9 mouse cellular contexts compared by ENCODE assay signal in genomic region chr8:10007660-10008028, GRCm38 (mm10). TPM values are rescaled to one million over a fixed set of nuclear protein-coding genes. Genes with fewer than 3 reads are reported as not detected.
DNase-seq lines count a peak whose midpoint lies in the region; ATAC-seq and TF ChIP-seq lines count a peak whose summit lies in the region.
"Had no signal": no experiment of that assay in that cellular context is flagged by ENCODE, and none has a peak within 500 bp of the region (broad histone marks: within the 10 kb centered on the region; RNA-seq: fewer than 3 reads in every experiment).

No protein-coding gene starts in this region.

- H3K4me2 ChIP-seq in liver, embryonic 15.5 days: peak overlapping the region; percentile 54; the same call in 1 of the 2 replicates

- H3K27me3 ChIP-seq in heart, embryonic 10.5 days (ENCODE audit: insufficient read depth, poor library complexity, severe bottlenecking): peaks cover 15% of the 10 kb centered on the region
- H3K27me3 ChIP-seq in testis, adult 2 months (ENCODE audit: control insufficient read depth, insufficient read depth, low read length): no peaks in the 10 kb centered on the region
- peaks cover 10% of the 10 kb centered on the region for H3K27me3 ChIP-seq in liver, embryonic 15.5 days

- peak overlapping the region; percentile 56 for H3K4me3 ChIP-seq in heart, embryonic 10.5 days
- peak overlapping the region; percentile 68 for H3K4me3 ChIP-seq in testis, adult 2 months (ENCODE audit: control insufficient read depth, low read depth, low read length)
- H3K4me3 ChIP-seq in liver, embryonic 15.5 days (replicated peaks): no peak overlapping the region

- H3K9me3 ChIP-seq in heart, embryonic 10.5 days: no peaks in the 10 kb centered on the region
- H3K9me3 ChIP-seq in liver, embryonic 15.5 days (replicated peaks): no peaks in the 10 kb centered on the region

- intact Hi-C loops in heart, postnatal 36 days (cut with DNase I): no loop called here
- intact Hi-C loops in left cerebral cortex, postnatal 4 days (cut with DNase I): no loop called here

- WGBS in heart, embryonic 10.5 days: 38% methylated on average over 6 of the region's 6 CpGs
- WGBS in liver, embryonic 15.5 days (ENCODE audit: insufficient replicate concordance): 37% methylated on average over 6 of the region's 6 CpGs

- TF ChIP-seq CTCF in testis, adult 2 months (IDR thresholded peaks at IDR 0.05; ENCODE audit: control insufficient read depth, insufficient read depth, insufficient replicate concordance, low read depth, low read length): no peak

- TF ChIP-seq POLR2A in testis, adult 2 months (IDR thresholded peaks at IDR 0.05; ENCODE audit: control insufficient read depth, low read depth, low read length): no peak

- no peak for ATAC-seq in liver, embryonic 15.5 days (ENCODE audit: insufficient read depth)
- no peak for ATAC-seq in megakaryocyte-erythroid progenitor cell, adult 5-6 weeks (replicated peaks; ENCODE audit: low FRiP score, low TSS enrichment, poor library complexity, severe bottlenecking)

- no peak overlapping the region for H3K27ac ChIP-seq in heart, embryonic 10.5 days
- no peak overlapping the region for H3K27ac ChIP-seq in testis, adult 2 months (ENCODE audit: control insufficient read depth, insufficient read depth, low read depth, low read length)
- H3K27ac ChIP-seq in liver, embryonic 15.5 days (replicated peaks): no peak overlapping the region

- peaks cover 7% of the 10 kb centered on the region; the same call in 1 of the 2 replicates for H3K4me1 ChIP-seq in heart, embryonic 10.5 days
- H3K4me1 ChIP-seq in testis, adult 2 months (ENCODE audit: control insufficient read depth, insufficient read depth, low read length): peaks cover 10% of the 10 kb centered on the region
- no peaks in the 10 kb centered on the region for H3K4me1 ChIP-seq in liver, embryonic 15.5 days (replicated peaks)

- H3K9ac ChIP-seq in liver, embryonic 15.5 days: no peak overlapping the region

- no peaks in the 10 kb centered on the region for H3K36me3 ChIP-seq in heart, embryonic 10.5 days
- H3K36me3 ChIP-seq in testis, adult 2 months (ENCODE audit: control insufficient read depth, insufficient read depth, low read length): no peaks in the 10 kb centered on the region
- H3K36me3 ChIP-seq in liver, embryonic 15.5 days (replicated peaks): no peaks in the 10 kb centered on the region

- no peak for DNase-seq in heart, embryonic 10.5 days (ENCODE audit: low spot score)
- DNase-seq in heart, postnatal 36 days: no peak
- no peak for DNase-seq in testis, postnatal 14 days (ENCODE audit: low spot score)
- no peak for DNase-seq in frontal cortex, postnatal 14 days (ENCODE audit: low spot score in 2 of 2)
- DNase-seq in left cerebral cortex, postnatal 4 days: no peak
- DNase-seq: B cell, adult 2 months had no signal

RNA-seq across cellular contexts. Expression of gene Tnfsf13b, which starts 1.4 kb away (rescaled TPM):
- polyA plus RNA-seq in heart, embryonic 10.5 days (2016; fragmentation: Nextera tagmentation; extraction: Ambion mirVana): 0.10 TPM in 1 of 2 replicates, not detected in the other
- total RNA-seq in heart, postnatal 36 days (2021): 1 to 10 TPM; 5.1 to 5.3 TPM
- 0.48 and 0.81 TPM in 2 replicates for polyA plus RNA-seq in testis, adult 2 months (2012; rRNA removed)
- polyA plus RNA-seq in liver, embryonic 15.5 days (2015; fragmentation: Nextera tagmentation; extraction: Ambion mirVana): 0.41 and 0.51 TPM in 2 replicates
- total RNA-seq in megakaryocyte-erythroid progenitor cell, adult 5-6 weeks (2014; fragmentation: Nextera tagmentation): 0.20 TPM in 1 of 2 replicates, not detected in the other
- 0.15 TPM in 1 of 2 replicates, not detected in the other for total RNA-seq in megakaryocyte-erythroid progenitor cell, adult 5-6 weeks (2017)
- total RNA-seq in left cerebral cortex, postnatal 4 days (2021): 1 to 10 TPM; 1.8 to 1.9 TPM

RNA-seq across cellular contexts. Expression of gene Abhd13, which starts 30.1 kb away (rescaled TPM):
- polyA plus RNA-seq in heart, embryonic 10.5 days (2016; fragmentation: Nextera tagmentation; extraction: Ambion mirVana): 14.2 TPM in 2 replicates
- 10 to 100 TPM in 1 of 2 experiments, 1 to 10 TPM in 1; 9.6 to 13.4 TPM for total RNA-seq in heart, postnatal 36 days (2021)
- polyA plus RNA-seq in testis, adult 2 months (2012; rRNA removed): 1.8 and 2.2 TPM in 2 replicates
- polyA plus RNA-seq in liver, embryonic 15.5 days (2015; fragmentation: Nextera tagmentation; extraction: Ambion mirVana): 4.6 TPM in 2 replicates
- 9.2 and 12.8 TPM in 2 replicates for total RNA-seq in megakaryocyte-erythroid progenitor cell, adult 5-6 weeks (2014; fragmentation: Nextera tagmentation)
- 13.9 and 14.0 TPM in 2 replicates for total RNA-seq in megakaryocyte-erythroid progenitor cell, adult 5-6 weeks (2017)
- 10 to 100 TPM; 22.0 to 23.2 TPM for total RNA-seq in left cerebral cortex, postnatal 4 days (2021)

RNA-seq across cellular contexts. Expression of gene Lig4, which starts 30.2 kb away (rescaled TPM):
- polyA plus RNA-seq in heart, embryonic 10.5 days (2016; fragmentation: Nextera tagmentation; extraction: Ambion mirVana): 5.5 and 5.8 TPM in 2 replicates
- total RNA-seq in heart, postnatal 36 days (2021): 1 to 10 TPM; 4.7 to 5.3 TPM
- 7.5 and 9.0 TPM in 2 replicates for polyA plus RNA-seq in testis, adult 2 months (2012; rRNA removed)
- polyA plus RNA-seq in liver, embryonic 15.5 days (2015; fragmentation: Nextera tagmentation; extraction: Ambion mirVana): 0.66 and 0.70 TPM in 2 replicates
- total RNA-seq in megakaryocyte-erythroid progenitor cell, adult 5-6 weeks (2014; fragmentation: Nextera tagmentation): 2.6 and 3.0 TPM in 2 replicates
- 1.5 and 3.8 TPM in 2 replicates for total RNA-seq in megakaryocyte-erythroid progenitor cell, adult 5-6 weeks (2017)
- total RNA-seq in left cerebral cortex, postnatal 4 days (2021): 10 to 100 TPM; 13.8 to 15.3 TPM
